Mouse (Mus musculus): ENCODE data around the gene Tfap4. TPM values are rescaled to one million over a fixed set of nuclear protein-coding genes. Genes with fewer than 3 reads are reported as not detected.
"Not testable (repeated sequence)": the region's sequence is repeated elsewhere in the genome, so short reads cannot be mapped to it uniquely, and the experiment has no call there.

Tfap4 gene
- polyA plus RNA-seq, 1 experiment = 46.2 TPM

DNA sequence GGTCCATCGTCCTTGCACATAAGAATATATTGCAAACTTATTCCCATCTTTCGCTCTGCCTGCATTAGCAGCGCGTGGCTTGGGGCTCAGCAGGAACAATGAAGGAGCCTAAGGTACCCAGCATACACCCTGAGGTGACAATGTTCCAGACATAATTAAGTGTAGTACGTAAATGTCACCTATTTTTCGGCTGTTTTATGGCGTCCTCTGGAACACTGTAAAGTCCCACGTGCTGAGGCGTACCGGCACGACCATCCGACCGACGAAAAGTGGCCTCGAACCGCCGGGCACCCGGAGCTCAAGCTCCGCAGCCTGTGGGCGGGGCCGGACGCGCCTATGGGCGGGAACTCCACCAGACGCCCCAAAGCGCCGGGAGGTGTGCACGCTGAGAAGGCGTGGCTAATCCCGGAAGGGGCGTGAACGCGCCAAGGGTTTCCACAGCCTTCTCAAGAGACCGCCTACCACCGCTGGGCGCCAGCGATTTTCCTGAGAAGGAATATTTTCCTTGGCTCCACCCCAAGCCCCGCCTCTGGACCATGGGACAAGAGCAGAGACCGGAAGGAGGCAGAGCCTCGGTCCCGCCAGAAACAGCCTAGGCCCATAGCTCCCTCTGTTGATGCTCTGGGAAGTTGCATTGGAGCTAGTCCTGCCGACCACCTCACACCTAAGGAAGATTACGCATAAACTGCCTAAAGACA lies 18.0 kb downstream of the Tfap4 start, which contains the start of gene Srl:
Srl (minus strand) TSS at position 316 of the 698 bp plus-strand sequence.
- no peaks in the 10 kb centered on the region for H3K9me3 ChIP-seq
- TF ChIP-seq GATA1 (IDR thresholded peaks at IDR 0.05; ENCODE audit: borderline replicate concordance, low read length) (no peak), FLI1 (IDR thresholded peaks at IDR 0.05; ENCODE audit: low read length) (peak; percentile 58; the same call in 1 of the 2 replicates)
- H3K27me3 ChIP-seq (replicated peaks) = no peaks in the 10 kb centered on the region
- peaks cover 23% of the 10 kb centered on the region for H3K36me3 ChIP-seq (replicated peaks; ENCODE audit: low read length)
- peaks cover 54% of the 10 kb centered on the region for H3K4me1 ChIP-seq
- peak within 1 kb of the TSS; percentile 94 for H3K4me3 ChIP-seq (replicated peaks)

GRCm38 (mm10) chr16:4541033-4541432 lies 18.6 kb downstream of the Tfap4 start:
- H3K9me3 ChIP-seq = no peaks in the 10 kb centered on the region
- TF ChIP-seq GATA1 (IDR thresholded peaks at IDR 0.05; ENCODE audit: borderline replicate concordance, low read length) = no peak
- TF ChIP-seq FLI1 (IDR thresholded peaks at IDR 0.05; ENCODE audit: low read length) = no peak
- peaks cover 58% of the 10 kb centered on the region for H3K4me1 ChIP-seq
- H3K36me3 ChIP-seq (replicated peaks; ENCODE audit: low read length) = peaks cover 17% of the 10 kb centered on the region
- H3K27me3 ChIP-seq (replicated peaks) = no peaks in the 10 kb centered on the region
- H3K4me3 ChIP-seq (replicated peaks) = peak overlapping the region; percentile 94

- no peaks in the 10 kb centered on the region for H3K27me3 ChIP-seq (replicated peaks)
- H3K9me3 ChIP-seq = no peaks in the 10 kb centered on the region
- peaks cover 9% of the 10 kb centered on the region for H3K36me3 ChIP-seq (replicated peaks; ENCODE audit: low read length)
- TF ChIP-seq FLI1 (IDR thresholded peaks at IDR 0.05; ENCODE audit: low read length) (no peak), GATA1 (IDR thresholded peaks at IDR 0.05; ENCODE audit: borderline replicate concordance, low read length) (no peak)
- peak overlapping the region; percentile 33 for H3K4me3 ChIP-seq (replicated peaks)
- peaks cover 60% of the 10 kb centered on the region for H3K4me1 ChIP-seq
Measured at GRCm38 (mm10) chr16:4540064-4540775, 19.4 kb downstream of the Tfap4 start.

DNA sequence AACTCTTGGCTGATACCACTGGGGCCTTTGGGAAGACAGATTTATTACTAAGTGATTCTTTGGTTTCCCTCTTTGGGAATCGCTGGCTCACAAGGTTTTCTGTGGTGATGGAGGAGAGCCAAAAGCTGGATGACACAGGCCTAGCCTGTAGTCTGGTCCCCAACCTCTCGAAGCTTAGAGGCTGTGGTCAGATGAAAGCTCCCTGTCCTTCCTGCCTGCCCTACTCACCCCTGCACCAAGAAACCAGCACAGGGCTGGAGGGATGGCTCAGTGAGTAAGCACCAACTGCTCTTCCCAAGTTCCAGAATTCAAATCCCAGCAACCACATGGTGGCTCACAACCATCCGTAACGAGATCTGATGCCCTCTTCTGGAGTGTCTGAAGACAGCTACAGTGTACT lies 20.1 kb downstream of the Tfap4 start:
- Histone ChIP-seq H3K9me3 (no peaks in the 10 kb centered on the region), H3K4me3 (replicated peaks) (no peak overlapping the region), H3K4me1 (peaks cover 60% of the 10 kb centered on the region), H3K36me3 (replicated peaks; ENCODE audit: low read length) (peaks cover 4% of the 10 kb centered on the region), H3K27me3 (replicated peaks) (no peaks in the 10 kb centered on the region)
- no peak for TF ChIP-seq FLI1 (IDR thresholded peaks at IDR 0.05; ENCODE audit: low read length)
- no peak for TF ChIP-seq GATA1 (IDR thresholded peaks at IDR 0.05; ENCODE audit: borderline replicate concordance, low read length)

DNA sequence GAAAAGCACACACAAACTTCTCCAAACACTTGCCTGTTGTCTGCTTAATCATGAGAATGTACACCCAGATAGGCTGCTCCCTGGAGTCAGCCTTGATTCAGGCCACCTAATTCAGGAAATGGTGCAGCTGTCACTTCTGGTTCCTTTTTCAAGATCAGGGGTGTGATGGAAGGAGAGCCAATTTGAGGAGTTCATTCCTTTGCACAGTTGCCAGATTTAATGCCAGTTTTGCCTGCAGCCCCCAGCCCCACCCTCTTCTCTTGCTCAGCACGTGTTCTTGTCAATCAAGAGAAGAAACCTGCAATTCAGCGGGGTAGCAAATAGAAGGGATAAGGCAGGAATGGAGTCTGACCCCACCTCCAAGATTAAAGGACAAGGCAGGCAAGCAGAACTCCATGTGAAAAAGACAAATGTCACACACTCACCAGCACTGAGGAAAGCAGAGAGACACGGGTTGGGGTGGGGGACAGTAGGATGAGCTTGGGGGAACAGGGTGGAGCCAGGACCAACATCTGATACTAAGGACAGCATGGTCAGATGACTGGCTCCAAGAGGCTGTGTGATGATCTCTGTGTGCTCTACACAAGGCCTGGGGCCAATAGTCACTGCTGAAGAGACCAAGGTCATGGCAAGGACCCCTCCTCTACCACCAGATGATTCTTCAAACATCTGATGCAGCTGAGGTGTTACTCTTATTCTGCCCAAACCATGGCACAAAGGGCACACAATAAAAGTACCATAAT lies 21.9 kb downstream of the Tfap4 start:
- Histone ChIP-seq H3K4me1 (peaks cover 49% of the 10 kb centered on the region), H3K27me3 (replicated peaks) (no peaks in the 10 kb centered on the region), H3K9me3 (no peaks in the 10 kb centered on the region), H3K4me3 (replicated peaks) (no peak overlapping the region), H3K36me3 (replicated peaks; ENCODE audit: low read length) (no peaks in the 10 kb centered on the region)
- TF ChIP-seq FLI1 (IDR thresholded peaks at IDR 0.05; ENCODE audit: low read length) = no peak
- no peak for TF ChIP-seq GATA1 (IDR thresholded peaks at IDR 0.05; ENCODE audit: borderline replicate concordance, low read length)

GRCm38 (mm10) chr16:4527373-4527772 lies 32.3 kb downstream of the Tfap4 start:
- not testable (repeated sequence) for H3K4me3 ChIP-seq (replicated peaks); H3K9me3 ChIP-seq; H3K27me3 ChIP-seq (replicated peaks); H3K36me3 ChIP-seq (replicated peaks; ENCODE audit: low read length); H3K4me1 ChIP-seq

DNA sequence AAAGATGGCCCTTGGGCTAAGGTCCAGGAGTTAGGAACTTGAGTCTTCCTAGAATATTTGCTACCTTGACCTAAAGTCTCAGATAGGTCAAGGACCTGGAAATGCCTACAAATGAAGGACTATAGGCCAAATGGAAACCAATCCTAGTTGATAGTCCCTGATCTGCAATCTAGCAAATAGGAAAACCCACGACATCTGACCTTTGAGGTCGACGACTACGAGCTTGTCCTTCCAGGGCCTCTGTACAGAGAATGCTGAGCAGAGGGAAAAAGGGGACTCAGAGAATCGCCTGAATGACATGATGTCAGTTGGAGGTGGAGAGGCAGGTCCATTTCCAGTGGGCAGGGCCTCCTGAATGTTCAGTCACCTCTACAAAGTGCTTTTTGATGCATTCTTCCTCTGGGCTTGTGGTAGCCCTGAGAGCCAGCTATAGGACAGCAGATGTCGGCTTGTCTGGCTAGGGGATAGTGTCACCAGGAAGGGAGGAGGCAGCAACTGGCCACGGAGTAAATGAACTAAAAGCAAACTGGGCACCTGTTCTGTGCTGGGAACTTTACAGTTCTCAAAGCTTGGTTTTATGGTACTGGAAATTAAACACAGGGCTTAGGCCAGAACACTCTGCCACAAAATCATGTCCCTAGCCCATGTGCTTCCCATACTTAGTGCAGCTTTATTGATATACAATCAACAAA lies 36.2 kb downstream of the Tfap4 start:
- no peaks in the 10 kb centered on the region for H3K36me3 ChIP-seq (replicated peaks; ENCODE audit: low read length)
- no peaks in the 10 kb centered on the region for H3K9me3 ChIP-seq
- TF ChIP-seq GATA1 (IDR thresholded peaks at IDR 0.05; ENCODE audit: borderline replicate concordance, low read length) (no peak), FLI1 (IDR thresholded peaks at IDR 0.05; ENCODE audit: low read length) (no peak)
- H3K4me1 ChIP-seq = peaks cover 19% of the 10 kb centered on the region
- H3K27me3 ChIP-seq (replicated peaks) = peaks cover 23% of the 10 kb centered on the region
- H3K4me3 ChIP-seq (replicated peaks) = no peak overlapping the region

DNA sequence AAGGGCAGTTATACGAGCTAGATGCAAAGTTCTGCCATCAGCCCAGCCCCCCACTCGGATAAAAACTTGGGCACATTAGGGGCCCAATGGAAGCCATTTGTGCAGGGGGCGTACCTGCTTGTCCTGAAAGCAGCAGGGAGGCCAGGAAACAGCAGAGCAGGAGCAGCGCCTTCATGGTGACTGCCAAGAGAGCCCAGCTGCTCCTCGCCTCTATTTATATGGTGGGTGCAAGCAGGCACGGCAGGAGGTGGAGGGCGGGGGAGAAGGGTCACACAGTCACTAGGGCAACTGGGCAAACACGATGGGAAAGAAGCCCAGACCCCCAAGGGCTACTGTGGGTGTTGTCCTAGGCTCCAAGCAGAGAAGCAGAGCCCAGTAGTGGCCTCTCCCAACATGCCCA lies 36.8 kb downstream of the Tfap4 start:
- no peak for TF ChIP-seq FLI1 (IDR thresholded peaks at IDR 0.05; ENCODE audit: low read length)
- no peak for TF ChIP-seq GATA1 (IDR thresholded peaks at IDR 0.05; ENCODE audit: borderline replicate concordance, low read length)
- no peaks in the 10 kb centered on the region for H3K36me3 ChIP-seq (replicated peaks; ENCODE audit: low read length)
- H3K4me1 ChIP-seq = peaks cover 19% of the 10 kb centered on the region
- no peak overlapping the region for H3K4me3 ChIP-seq (replicated peaks)
- H3K9me3 ChIP-seq = no peaks in the 10 kb centered on the region
- peaks cover 23% of the 10 kb centered on the region for H3K27me3 ChIP-seq (replicated peaks)

DNA sequence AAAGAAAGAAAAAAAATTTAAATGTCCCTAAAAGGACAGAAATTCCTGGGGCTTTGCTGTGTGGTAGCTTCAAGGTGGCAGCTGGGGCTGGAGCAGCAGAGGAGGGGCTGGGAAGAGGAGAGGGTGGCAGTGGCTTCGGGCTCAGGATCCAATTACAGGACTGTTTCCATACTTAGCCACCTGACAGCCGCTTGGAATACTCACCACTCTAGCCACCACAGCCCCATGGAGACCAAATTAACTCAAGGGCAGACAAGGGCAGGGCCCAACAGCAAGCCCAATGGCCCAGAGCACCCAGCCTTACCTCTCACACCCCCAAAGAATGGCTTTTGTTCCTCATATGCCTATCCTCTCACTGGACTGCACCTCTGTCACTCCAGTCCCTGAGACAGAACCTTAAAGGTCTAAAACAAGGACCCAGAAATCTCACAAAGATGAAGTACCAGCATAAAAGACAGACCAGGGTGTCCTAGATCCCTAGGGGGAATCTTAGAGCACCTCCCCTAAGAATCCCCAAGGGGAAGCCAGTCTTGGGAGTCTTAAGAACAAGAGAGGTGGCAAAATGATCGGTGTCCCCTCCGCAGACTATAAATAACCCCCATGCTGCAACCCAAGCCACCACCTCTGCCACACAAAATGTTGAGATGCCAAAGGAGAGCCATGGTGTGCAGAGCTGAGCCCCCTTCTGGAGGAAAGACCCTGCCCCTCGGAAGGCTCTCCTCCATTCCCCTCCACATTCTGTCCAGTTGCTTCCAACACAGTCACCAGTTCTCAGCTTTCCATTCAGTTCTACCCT lies 37.7 kb downstream of the Tfap4 start:
- TF ChIP-seq GATA1 (IDR thresholded peaks at IDR 0.05; ENCODE audit: borderline replicate concordance, low read length) = no peak
- TF ChIP-seq FLI1 (IDR thresholded peaks at IDR 0.05; ENCODE audit: low read length) = no peak
- no peaks in the 10 kb centered on the region for H3K36me3 ChIP-seq (replicated peaks; ENCODE audit: low read length)
- H3K4me1 ChIP-seq = peaks cover 19% of the 10 kb centered on the region
- peaks cover 23% of the 10 kb centered on the region for H3K27me3 ChIP-seq (replicated peaks)
- H3K4me3 ChIP-seq (replicated peaks) = no peak overlapping the region
- no peaks in the 10 kb centered on the region for H3K9me3 ChIP-seq

Data from megakaryocyte, embryonic 14.5 days (primary cell).